Mouse (Mus musculus) hindbrain, embryonic 16.5 days (tissue): ENCODE results near the gene Olfr218. TPM values are rescaled to one million over a fixed set of nuclear protein-coding genes. Genes with fewer than 3 reads are reported as not detected.
"Not testable (repeated sequence)": the region's sequence is repeated elsewhere in the genome, so short reads cannot be mapped to it uniquely, and the experiment has no call there.

Experiments used
- ATAC-seq: fragments of 200-750 bp; cut with Nextera tagmentation; 2 replicates; pipeline ENCODE4 v1.8.0; 2017; ENCODE audit warnings: moderate TSS enrichment, moderate library complexity
- H3K27ac ChIP-seq: fragments of 300-500 bp; sonication (generic); 2 replicates; pipeline ENCODE4 v1.5.1; 2014; ENCODE audit warnings: low read depth, mild to moderate bottlenecking, control low read depth, low read length, moderate library complexity
- H3K27me3 ChIP-seq: fragments of 300-500 bp; sonication (generic); replicated peaks from 2 replicates; pipeline ENCODE4 v1.6.1; 2014; ENCODE audit warnings: low read length; ENCODE audit not compliant: control insufficient read depth, insufficient read depth
- H3K36me3 ChIP-seq: fragments of 300-500 bp; sonication (generic); 2 replicates; pipeline ENCODE4 v1.6.1; 2014; ENCODE audit warnings: mild to moderate bottlenecking, low read length, moderate library complexity, mixed read lengths; ENCODE audit not compliant: control insufficient read depth, insufficient read depth
- H3K4me1 ChIP-seq: fragments of 300-500 bp; sonication (generic); 2 replicates; pipeline ENCODE4 v1.6.1; 2014; ENCODE audit warnings: low read depth, low read length; ENCODE audit not compliant: control insufficient read depth, insufficient read depth
- H3K4me2 ChIP-seq: fragments of 300-500 bp; sonication (generic); 2 replicates; pipeline ENCODE4 v1.6.1; 2014; ENCODE audit warnings: mild to moderate bottlenecking, low read length, control low read depth, moderate library complexity
- H3K4me3 ChIP-seq: fragments of 300-500 bp; sonication (generic); 2 replicates; pipeline ENCODE4 v1.5.1; 2014; ENCODE audit warnings: mild to moderate bottlenecking, low read length, control low read depth, moderate library complexity
- H3K9ac ChIP-seq: fragments of 300-500 bp; sonication (generic); 2 replicates; pipeline ENCODE4 v1.6.1; 2014; ENCODE audit warnings: low read depth, mild to moderate bottlenecking, control low read depth, low read length, moderate library complexity
- H3K9me3 ChIP-seq: fragments of 300-500 bp; sonication (generic); 2 replicates; pipeline ENCODE4 v1.6.1; 2014; ENCODE audit warnings: mild to moderate bottlenecking, low read length, moderate library complexity; ENCODE audit not compliant: control insufficient read depth
- WGBS: fragments of 180-500 bp; shearing (Covaris S2); extraction: QIAGEN DNeasy Blood & Tissue Kit; methylation state at CpG from one replicate; pipeline ENCODE4 v1.1.7; 2014; 5-methylcytosine and 5-hydroxymethylcytosine counted together
- polyA plus RNA-seq: library from polyadenylated mRNA; unstranded; fragments of >200 nt; fragmentation: Nextera tagmentation; extraction: Ambion mirVana; gene quantifications from 2 replicates; pipeline ENCODE4 v1.2.1, GENCODE M21; 2015

Olfr218 gene
- polyA plus RNA-seq = not detected in 2 replicates

DNA sequence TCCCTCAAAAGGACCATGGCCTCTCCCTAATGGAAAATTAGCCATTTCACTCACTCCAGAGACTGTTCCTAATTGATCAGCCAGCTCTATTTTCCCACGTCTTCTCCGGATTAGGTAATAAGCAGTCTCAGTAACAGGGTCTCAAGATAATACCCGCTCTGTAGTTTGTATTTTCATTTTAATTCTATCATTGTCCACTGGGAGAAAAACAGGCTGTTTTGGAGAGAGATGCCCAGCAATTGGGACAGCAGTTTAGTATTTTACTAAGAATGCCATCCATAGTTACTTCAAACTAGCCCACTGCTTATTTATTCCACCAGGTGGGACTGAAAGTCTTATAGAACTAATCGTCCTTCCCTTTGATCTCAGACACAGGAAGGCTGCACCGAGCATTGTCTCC is at the start of gene Olfr218:
Gene Olfr218, plus strand, starts transcription at position 301 of the 400 bp plus-strand sequence.
- no peak within 1 kb of the TSS for H3K27ac ChIP-seq
- WGBS = 78% methylated on average over 5 of the region's 5 CpGs
- H3K27me3 ChIP-seq = no peaks in the 10 kb centered on the region
- H3K4me1 ChIP-seq = no peaks in the 10 kb centered on the region
- no peak within 1 kb of the TSS for H3K4me3 ChIP-seq
- ATAC-seq = no peak
- H3K9ac ChIP-seq = no peak within 1 kb of the TSS
- no peaks in the 10 kb centered on the region for H3K36me3 ChIP-seq
- no peaks in the 10 kb centered on the region for H3K9me3 ChIP-seq
- no peak within 1 kb of the TSS for H3K4me2 ChIP-seq

- H3K4me3 ChIP-seq = no peak overlapping the region
- H3K36me3 ChIP-seq = no peaks in the 10 kb centered on the region
- H3K27me3 ChIP-seq = no peaks in the 10 kb centered on the region
- no peak overlapping the region for H3K27ac ChIP-seq
- H3K4me2 ChIP-seq = no peak overlapping the region
- no peak overlapping the region for H3K9ac ChIP-seq
- H3K9me3 ChIP-seq = no peaks in the 10 kb centered on the region
- ATAC-seq = no peak
- no peaks in the 10 kb centered on the region for H3K4me1 ChIP-seq
Measured at GRCm38 (mm10) chr1:173174154-173174842, 23.3 kb upstream of the Olfr218 start.

- H3K4me3 ChIP-seq = no peak within 1 kb of the TSS
- 72% methylated on average over 3 of the region's 3 CpGs for WGBS
- H3K27me3 ChIP-seq = no peaks in the 10 kb centered on the region
- H3K4me1 ChIP-seq = no peaks in the 10 kb centered on the region
- ATAC-seq = no peak
- no peak within 1 kb of the TSS for H3K9ac ChIP-seq
- no peak within 1 kb of the TSS for H3K27ac ChIP-seq
- H3K4me2 ChIP-seq = no peak within 1 kb of the TSS
- no peaks in the 10 kb centered on the region for H3K9me3 ChIP-seq
- no peaks in the 10 kb centered on the region for H3K36me3 ChIP-seq
Measured at GRCm38 (mm10) chr1:173190540-173190939, 7.1 kb upstream of the Olfr218 start, which contains the start of gene Olfr1406. Gene Olfr1406 (minus strand): TSS chr1:173190640.

GRCm38 (mm10) chr1:173192059-173192458 is 5.5 kb upstream of the Olfr218 start:
- WGBS = 86% methylated on average over 3 of the region's 3 CpGs

GRCm38 (mm10) chr1:173196359-173196758 is 1.2 kb upstream of the Olfr218 start:
- no peak overlapping the region for H3K4me3 ChIP-seq
- no peaks in the 10 kb centered on the region for H3K36me3 ChIP-seq
- ATAC-seq = no peak
- no peak overlapping the region for H3K27ac ChIP-seq
- 90% methylated on average over 2 of the region's 2 CpGs for WGBS
- H3K4me1 ChIP-seq = no peaks in the 10 kb centered on the region
- H3K27me3 ChIP-seq = no peaks in the 10 kb centered on the region
- no peaks in the 10 kb centered on the region for H3K9me3 ChIP-seq
- H3K9ac ChIP-seq = no peak overlapping the region
- no peak overlapping the region for H3K4me2 ChIP-seq

More at GRCm38 (mm10) chr1:173192059-173192458, 5.5 kb upstream of the Olfr218 start:
- Histone ChIP-seq H3K9ac (no peak overlapping the region), H3K4me1 (no peaks in the 10 kb centered on the region), H3K4me3 (no peak overlapping the region), H3K27me3 (no peaks in the 10 kb centered on the region), H3K4me2 (no peak overlapping the region), H3K27ac (no peak overlapping the region), H3K9me3 (no peaks in the 10 kb centered on the region), H3K36me3 (no peaks in the 10 kb centered on the region)
- no peak for ATAC-seq

GRCm38 (mm10) chr1:173212092-173212491 is 14.5 kb downstream of the Olfr218 start, which contains the start of gene Olfr1404:
Gene Olfr1404 (plus strand): TSS chr1:173212392.
- ATAC-seq = no peak
- Histone ChIP-seq H3K9me3 (no peaks in the 10 kb centered on the region), H3K4me2 (no peak within 1 kb of the TSS), H3K27me3 (no peaks in the 10 kb centered on the region), H3K36me3 (no peaks in the 10 kb centered on the region), H3K9ac (no peak within 1 kb of the TSS), H3K4me1 (no peaks in the 10 kb centered on the region), H3K4me3 (no peak within 1 kb of the TSS), H3K27ac (no peak within 1 kb of the TSS)
- WGBS = 85% methylated on average over 5 of the region's 5 CpGs

- Histone ChIP-seq H3K4me2 (no peak overlapping the region), H3K9me3 (no peaks in the 10 kb centered on the region), H3K4me1 (no peaks in the 10 kb centered on the region), H3K27me3 (no peaks in the 10 kb centered on the region), H3K27ac (no peak overlapping the region), H3K36me3 (no peaks in the 10 kb centered on the region), H3K9ac (no peak overlapping the region), H3K4me3 (no peak overlapping the region)
- 99% methylated on average over 3 of the region's 3 CpGs for WGBS
- no peak for ATAC-seq
Measured at GRCm38 (mm10) chr1:173216481-173216880, 18.9 kb downstream of the Olfr218 start.

DNA sequence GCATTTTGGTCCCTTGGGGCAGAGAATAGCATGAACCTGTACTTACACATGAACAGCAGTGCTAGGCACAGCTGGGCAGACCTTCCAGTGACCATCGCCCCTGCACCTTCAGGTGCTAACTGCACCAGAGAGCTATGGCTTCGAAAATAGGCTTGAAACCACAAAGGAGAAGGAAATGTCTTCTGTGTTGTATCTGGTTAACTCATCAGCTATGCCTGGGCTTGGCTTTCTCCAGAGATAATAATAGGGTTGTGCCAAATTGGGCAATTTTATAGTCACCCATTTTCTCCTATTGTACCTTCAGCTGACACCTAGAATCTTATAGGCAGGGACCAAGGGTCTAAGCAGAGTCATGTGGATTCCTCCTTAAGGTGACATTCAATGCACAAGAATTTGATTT is 29.5 kb downstream of the Olfr218 start, which contains the start of gene Fcer1a:
Gene Fcer1a, minus strand, starts transcription at position 134 of the 400 bp plus-strand sequence.
- Histone ChIP-seq H3K9ac (no peak within 1 kb of the TSS), H3K27ac (no peak within 1 kb of the TSS), H3K9me3 (no peaks in the 10 kb centered on the region), H3K36me3 (no peaks in the 10 kb centered on the region), H3K4me1 (no peaks in the 10 kb centered on the region), H3K27me3 (no peaks in the 10 kb centered on the region), H3K4me2 (no peak within 1 kb of the TSS), H3K4me3 (no peak within 1 kb of the TSS)
- 92% methylated on average over 2 of the region's 2 CpGs for WGBS
- no peak for ATAC-seq

DNA sequence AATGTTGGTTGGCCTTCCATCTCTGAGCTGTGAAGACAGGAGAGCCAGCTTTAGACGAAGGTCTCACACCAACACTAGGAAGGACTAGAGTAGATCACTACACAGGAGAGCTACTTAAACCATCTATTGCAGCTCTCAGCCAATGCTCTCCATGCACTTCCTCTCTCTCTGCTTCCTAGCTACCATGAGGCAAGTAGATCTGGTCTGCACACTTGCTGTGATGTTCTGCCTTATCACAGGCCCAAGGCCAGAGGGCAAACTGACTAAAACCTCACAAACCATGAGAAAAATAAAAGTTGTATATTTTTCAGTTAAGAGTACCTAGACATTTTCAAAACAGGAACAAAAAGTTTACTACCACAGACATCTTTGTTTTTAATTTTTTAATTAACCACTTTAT is 39.4 kb downstream of the Olfr218 start:
- H3K9ac ChIP-seq, H3K9me3 ChIP-seq, H3K27ac ChIP-seq, H3K4me3 ChIP-seq, H3K36me3 ChIP-seq, H3K4me2 ChIP-seq, H3K4me1 ChIP-seq, ATAC-seq, H3K27me3 ChIP-seq: not testable (repeated sequence)
- WGBS = 81% methylated on average over 1 of the region's 1 CpGs
